Mouse (Mus musculus) kidney, adult 8-10 months (tissue): ENCODE results near the gene Cds2.
"Not testable (repeated sequence)": the region's sequence is repeated elsewhere in the genome, so short reads cannot be mapped to it uniquely, and the experiment has no call there.

Source experiments
- DNase-seq, 2 experiments: peaks; one replicate each; pipeline ENCODE4 v3.0.0; 2022

Gene Cds2

DNA sequence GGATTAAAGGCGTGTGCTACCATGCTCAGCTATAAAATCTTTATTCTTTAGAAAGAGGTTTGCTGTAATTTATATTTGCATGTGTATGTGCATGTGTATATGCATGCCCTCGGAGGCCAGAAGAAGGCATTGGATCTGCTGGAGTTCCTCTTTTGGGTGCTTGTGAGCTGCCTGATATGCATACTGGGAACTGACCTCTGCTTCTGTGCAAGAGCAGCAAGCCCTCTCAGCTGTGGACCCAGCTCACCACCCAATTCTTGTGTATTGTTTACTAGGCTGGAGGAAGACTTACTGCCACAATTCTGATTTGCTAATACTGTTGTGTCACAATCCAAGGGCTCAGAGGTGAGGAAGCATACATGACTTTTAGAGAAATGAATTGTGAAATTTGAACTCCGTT lies 3.1 kb downstream of the Cds2 start:
- no peak for DNase-seq

DNA sequence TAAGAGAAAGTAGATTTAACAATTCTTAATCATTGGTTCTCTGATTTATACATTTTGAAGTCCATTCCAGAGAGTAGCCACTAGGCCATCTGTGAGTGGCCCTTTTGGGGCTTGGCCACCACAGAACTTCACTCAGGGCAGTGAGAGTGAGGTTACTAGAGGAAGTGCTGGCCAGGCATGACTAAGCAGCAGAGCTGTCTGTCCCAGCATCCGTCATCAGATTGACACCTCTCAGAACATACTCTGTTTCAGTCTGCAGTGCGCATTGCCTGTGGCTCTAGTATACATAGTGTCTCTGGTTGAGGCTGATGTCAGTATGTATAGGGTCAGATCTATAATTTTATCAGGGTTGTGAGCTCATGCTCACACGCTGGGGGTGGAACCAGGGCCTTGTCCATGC lies 6.3 kb downstream of the Cds2 start:
- no peak for DNase-seq

DNA sequence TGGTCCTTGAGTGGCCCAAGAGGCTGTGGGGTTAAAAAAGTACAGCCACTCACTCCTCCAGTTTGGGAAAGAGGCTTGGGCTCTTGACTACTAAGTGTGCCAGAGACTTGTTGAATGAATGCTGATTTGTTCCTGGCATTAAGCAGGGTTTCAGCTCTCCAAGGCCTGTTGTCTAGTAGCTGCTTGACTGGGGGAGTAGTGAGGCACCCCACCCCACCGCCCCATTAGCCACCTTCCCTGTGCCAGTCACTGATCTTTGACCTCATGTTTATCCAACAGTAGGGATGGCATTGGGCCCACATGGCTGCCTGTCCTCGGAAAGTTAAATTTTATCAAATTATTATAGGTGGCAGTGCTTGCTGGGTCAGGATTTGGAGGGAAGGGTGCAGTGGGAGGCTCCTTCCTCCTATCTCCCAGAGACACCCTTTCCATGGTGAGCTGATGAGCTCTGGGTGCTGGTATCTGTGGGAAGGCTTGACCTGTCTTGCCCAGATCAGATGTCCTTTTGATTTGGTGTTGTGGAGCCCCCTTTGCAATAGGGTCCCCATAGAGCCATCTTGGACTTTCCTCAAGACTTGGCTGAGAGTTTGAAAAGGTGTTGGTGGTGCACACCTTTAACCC lies 7.5 kb downstream of the Cds2 start:
- DNase-seq, result peak; percentile 76 to 84

DNA sequence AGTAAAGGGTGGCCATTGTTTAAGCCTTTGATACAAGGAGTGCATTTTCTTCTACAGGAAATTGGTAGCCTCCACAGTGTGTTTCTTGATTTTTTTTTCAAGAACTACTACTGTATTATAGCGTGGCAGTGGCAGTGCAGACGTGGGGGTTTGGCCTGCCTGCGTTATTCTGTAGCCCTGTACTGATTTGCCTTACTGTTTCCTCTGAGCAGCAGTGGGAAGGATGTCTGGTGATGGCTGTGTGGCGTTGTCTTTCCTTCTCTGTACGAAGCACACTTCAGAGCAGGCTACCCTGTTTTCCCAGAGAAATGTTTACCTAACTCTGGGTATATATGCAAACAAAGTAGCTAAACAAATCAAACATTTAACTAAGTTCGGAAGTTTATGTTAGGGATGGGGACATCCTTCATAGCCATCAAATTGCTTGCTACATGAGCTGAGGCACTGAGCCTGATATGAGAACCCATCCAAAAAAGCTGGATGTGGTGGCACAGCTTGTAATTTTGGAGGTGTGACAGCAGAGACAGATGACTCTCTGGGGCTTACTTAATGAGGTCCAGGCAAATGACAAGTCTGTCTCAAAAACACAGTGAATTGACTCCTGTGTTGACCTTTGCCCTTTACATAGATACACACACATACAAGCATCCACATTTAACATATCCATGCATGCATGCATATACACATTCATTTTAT lies 9.9 kb downstream of the Cds2 start:
- DNase-seq, result no peak

DNA sequence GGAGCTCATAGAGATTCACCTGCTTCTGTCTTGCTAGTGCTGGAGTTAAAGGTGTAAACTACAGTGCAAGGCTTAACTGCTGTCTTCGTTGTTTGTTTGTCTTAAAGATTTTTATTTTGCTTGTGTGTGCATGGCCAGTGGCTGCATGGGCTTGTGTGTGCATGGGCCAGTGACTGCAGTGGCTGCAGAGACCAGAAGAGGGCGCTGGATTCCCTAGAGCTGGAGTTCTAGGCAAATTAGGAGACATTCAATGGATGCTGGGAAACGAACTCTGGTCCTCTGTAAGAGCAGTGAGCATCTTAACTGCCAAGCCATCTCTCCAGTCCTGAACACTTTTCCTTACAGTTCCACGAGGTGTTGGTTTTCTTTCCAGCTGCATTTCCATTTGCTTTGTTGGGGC lies 12.6 kb downstream of the Cds2 start:
- DNase-seq, result no peak

DNA sequence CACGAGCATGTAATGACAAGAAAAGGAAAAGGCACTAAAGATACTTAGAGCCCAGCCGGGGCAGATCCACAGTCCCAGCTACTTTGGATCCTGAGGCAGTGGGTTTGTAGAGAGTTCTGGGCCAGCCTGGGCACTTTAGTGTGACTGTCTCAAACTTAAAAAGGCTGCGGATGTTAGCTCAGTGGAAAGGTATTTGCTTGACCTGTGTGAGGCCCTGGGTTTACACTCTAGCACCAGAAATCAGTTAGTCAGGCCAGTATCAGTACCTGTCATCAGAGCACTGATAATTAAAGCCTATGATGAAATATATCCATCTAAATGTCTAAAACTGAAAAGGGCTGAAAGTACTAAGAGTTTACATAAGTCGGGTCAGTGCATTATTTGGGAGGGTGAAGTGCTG lies 13.3 kb downstream of the Cds2 start:
- DNase-seq, result no peak

DNA sequence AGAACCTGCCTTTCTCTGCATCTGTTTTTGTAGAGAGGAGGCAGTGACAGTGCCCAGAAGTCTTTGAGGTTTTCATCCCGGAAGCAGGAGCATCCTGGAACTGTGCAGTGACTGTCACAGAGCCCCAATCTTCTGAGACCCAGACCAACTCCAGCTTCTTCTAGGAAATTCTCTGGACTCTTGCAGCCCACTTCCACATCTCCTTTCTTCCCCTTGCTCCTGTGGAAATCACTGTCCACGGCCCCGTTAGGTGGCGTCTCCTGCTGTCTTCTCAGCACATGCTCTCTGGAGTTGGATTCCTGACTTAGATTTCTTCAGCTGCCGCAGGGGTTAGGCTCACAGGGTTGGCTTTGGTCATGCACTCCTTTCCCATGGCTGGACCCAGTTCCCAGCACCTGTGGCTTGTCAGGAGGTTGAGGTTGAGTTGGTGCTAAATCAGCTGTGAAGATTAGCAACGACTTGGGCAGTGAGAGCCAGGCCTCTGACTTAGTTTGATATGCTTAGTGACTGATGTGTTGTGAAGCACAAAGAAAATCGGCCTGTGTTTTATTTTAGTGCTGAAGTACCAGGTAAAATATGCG lies 15.4 kb downstream of the Cds2 start:
- DNase-seq, result no peak

DNA sequence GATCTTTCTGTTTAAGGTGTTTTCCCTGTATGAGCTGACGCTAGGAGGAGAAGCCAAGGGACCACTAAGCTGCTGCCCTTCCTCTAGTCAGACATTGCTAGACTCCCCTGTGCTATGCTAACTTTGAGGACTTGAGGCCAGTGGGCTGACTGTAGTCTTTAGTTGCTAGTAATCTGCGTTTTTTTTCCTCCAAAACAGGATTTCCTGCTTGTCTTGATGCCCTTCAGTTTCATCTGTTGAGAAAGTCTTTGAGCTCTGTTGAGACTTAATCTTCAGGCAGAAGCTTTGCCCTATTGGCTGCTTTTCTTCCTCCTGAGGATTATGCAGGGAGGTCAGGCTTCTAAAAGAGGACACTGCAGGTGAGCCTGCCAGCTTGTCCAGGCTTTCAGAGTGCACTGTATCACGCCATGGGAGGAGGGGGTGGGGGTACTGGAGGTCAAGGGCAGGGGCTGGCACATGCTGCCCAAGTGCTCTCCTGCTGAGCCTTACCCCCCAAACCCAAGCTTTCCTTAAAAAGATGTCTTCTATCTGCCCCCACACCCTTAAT lies 16.5 kb downstream of the Cds2 start:
- no peak for DNase-seq

DNA sequence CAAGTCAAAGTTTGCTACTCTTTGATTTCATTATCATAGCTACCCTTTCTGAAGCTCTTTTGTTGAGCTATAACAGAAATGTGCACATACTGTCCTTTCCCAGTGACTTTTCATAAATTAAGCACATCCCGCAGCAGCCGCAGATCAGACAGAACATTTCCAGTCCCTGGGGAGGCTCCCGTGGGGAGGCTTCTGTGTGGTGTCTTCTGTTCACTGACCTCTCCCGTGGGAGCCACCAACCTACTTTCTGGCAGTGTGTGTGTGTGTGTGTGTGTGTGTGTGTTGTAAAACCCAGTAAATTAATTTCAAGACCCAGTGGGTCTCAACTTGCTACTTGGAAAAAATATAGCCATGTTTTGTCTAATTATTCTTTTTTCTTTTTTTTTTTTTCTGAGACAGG lies 17.0 kb downstream of the Cds2 start:
- DNase-seq, result no peak

DNA sequence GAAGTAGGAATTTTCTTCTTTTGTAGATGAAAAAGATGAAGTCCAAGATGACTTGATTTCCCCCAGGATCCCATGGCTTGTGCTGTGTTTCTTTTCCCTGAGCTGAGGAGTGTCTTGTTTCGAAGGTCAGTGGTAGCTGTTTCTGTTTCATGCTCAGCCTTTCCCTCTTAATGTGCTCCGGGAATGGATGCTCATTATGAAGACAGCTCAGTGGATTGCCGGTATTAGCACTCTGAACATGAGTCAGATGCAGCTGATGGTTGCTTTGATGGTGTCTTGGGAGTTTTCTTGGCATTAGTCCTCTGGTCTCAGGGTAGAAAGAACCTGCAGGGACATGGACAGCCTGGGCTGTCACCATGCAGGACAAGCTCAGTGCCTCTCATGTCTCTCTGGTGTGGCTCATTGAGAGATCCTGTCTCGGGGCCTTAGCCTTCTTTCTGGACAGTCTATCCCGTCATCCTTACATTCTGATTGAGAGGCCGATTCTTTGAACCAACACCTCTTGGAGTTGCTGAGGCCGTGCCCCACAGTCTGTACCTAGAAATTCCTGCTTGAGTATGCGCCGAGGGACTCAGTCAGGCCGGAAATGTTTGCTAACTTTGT lies 17.7 kb downstream of the Cds2 start:
- no peak for DNase-seq

DNA sequence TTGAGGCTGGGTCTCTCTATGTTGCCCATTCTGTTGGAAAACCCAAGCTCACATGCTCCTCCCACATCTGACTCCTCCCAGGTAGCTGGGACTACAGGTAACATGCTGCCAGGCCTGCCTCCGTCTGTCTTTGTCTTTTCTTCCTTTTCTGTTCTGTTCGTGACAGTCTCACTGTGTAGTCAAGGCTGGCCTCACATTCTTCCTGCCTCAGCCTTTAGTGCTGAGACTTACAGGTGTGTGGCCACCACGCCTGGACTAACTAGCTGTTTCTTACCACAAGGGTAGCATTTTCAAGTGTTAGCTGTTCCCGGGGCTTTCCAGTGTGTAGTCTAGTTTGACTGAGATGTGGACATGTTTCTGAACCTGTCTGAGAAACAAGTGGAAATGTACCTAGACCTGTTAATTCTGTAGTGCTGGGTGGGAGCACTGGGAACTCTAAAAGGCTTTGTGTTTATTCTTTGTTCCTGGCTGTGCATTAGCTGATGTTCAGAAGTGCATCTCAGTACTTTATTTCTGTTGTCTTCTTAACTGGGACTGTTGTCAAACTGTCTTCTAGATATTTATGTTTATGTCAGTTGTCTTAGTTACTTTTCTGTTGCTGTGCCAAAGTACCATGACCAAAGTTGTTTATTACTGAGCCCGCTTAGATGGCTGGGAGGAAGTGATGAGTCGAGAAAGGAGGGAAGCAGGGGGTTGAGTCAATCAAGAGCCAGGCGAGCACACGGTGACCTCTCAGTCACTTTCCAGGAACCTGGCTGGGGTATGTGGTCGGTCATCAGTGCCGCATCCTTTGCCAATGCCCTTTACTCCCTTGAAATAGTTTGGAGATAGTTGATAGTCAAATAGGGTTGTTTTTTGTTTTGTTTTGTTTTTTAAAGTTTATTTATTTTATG lies 18.9 kb downstream of the Cds2 start:
- no peak for DNase-seq

DNA sequence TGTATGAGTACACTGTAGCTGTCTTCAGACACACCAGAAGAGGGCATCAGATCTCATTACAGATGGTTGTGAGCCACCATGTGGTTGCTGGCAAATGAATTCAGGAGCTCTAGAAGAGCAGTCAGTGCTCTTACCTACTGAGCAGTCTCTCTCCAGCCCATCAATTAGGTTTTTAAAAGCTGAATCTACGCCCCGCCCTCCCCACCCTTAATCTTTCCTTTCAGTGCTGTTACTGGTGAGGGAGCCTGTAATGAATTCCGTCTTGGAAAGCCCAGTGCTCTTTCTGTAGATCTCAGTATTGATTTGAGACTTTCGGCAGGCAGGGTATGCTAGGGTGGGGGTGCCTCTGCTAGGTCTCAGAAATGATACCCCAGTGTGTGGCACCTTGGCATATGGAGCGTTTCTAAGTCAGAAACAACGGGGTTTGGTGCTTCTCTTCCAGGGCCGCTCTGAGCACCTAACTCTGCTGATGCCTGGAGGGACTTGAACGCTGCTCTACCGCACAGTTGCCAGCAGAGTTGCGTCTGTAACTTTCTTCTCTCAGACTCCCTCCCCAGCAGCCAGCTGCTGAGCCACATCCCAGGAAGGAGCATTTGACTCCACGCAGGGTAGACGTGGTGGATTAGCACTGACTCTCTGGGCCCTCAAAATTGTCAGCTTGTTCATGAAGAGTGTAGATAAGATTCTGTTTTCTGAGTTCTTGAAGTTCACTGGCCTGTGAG lies 19.7 kb downstream of the Cds2 start:
- DNase-seq, result no peak

DNA sequence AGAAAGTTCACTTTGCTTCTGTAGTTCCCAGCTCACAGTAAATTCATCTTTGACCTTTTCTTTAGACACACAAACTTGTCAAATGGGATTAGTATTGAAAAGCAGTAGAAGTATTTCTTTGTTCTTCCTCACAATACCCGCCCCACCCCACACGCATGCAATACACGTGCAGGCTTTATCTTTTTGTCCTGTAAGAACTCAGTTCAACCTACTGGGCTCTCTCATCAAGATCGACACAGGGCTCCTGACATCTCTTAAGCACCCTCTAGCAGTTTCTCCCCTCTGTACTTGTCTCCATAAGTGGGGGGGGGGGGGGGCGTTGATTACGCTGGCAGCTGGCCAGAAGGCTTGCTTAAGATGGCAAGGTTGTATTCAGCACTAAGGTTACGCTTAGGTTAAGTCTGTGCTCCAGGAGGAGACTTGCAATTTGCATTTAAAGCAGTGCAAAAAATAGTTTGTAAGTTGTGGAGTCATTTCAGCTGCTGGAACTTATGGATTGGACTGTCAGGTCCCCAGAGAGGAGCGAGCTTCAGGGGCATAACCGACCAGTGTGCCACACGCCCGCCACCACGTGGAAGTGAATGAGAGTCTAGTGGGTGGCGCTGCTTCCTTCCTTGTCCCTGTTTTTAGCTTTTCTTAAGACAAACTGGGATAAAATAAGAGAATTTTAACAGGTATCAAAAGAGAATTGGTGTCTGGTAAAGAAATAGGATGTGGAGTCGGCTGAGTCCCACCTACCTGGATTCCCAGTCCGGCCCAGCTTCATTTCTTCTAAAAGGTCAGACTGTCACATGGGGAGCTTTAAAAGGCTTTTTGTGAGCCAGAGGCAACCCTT lies 20.5 kb downstream of the Cds2 start:
- no peak for DNase-seq

DNA sequence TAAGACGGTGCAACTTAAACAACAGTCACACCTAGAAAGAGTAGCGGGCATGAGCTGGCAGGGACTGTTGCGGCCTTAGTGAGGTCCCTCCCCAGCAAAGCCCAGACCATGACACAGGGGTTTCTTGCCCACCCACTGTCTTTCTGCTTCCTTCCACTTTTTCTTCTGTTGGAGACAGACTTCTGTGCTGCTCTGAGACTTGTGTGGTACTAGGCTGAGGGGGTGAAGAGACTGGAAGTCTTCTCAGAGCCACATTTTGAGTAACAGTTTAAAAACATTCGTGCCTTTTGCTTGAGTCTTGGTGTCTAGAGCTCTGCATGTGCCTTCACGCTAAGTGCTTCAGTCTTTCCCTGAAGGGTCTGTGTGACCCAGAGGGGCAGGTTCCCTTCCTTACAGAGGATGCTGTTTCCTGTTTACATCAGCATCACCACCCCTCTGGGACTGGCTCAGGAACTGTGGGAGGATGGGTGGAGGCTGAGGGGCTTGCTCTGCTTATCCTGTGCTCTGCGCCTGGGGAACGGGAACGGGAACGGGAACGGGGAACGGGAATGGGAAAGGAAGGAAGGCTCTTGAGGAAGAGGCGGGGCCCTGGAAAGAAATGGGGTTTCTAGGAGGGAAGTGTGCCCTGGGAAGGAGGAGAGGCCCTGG lies 21.7 kb downstream of the Cds2 start:
- peak; percentile 51 to 69 for DNase-seq

DNA sequence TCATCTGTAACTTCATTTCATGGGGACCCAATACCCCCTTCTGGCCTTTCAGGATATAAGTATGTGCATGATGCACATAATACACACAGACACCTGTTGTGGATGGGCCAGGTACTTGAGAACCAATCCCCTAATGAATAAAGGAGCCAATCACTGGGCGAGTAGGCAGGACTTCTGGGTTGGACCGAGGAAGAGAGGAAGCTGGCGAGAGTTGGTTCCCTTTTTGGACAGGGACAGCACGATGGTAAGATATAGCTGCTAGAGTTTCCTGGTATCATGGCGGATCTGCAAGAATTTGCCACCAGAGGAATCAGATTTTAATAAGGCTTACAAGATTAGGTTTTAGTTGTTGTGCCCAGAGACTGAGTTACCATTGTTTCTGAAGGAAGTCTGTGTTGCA lies 22.8 kb downstream of the Cds2 start:
- not testable (repeated sequence) for DNase-seq

DNA sequence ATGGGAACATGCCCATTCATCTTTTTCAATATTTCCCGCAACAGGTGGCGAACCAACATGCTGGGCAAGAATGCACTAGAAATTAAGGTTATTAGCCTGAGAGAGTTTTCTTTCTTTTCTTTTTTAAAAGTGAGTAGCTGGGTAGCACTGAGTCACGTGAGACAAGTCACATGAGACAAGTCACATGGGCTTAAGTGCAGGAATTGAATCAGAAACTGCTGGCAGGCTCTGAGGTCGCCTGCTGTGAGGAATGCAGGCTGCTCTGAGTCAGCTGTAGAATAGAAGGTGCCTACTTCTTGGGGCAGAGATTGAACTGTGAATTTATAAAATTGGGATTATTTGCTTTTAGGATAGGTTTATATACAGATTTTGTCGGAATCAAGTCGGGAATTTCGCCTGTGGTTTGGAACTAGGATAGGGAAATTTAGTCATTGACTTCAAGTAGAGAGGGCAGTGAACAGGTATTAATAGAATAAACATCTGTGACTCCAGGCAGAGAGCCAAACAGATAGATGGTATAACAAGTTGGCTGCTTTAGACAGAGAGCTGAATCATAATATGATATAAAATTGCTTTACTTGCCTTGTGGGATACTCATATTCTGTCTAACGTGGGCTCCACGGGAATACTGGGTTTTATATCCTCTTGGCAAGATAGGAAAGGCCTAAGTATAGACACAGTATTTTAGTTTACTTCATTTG lies 23.6 kb downstream of the Cds2 start:
- DNase-seq, result peak in 1 of 2 experiments; percentile 44

DNA sequence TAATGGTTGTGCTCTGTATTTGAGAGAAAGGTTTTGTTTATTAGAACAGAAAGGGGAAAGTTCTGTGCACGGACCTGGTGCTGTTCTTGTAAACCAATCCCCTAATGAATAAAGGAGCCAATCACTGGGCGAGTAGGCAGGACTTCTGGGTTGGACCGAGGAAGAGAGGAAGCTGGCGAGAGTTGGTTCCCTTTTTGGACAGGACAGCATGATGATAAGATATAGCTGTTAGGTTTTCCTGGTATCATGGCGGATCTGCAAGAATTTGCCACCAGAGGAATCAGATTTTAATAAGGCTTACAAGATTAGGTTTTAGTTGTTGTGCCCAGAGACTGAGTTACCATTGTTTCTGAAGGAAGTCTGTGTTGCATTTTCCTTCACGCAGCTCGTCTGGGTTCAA lies 26.3 kb downstream of the Cds2 start:
- not testable (repeated sequence) for DNase-seq

DNA sequence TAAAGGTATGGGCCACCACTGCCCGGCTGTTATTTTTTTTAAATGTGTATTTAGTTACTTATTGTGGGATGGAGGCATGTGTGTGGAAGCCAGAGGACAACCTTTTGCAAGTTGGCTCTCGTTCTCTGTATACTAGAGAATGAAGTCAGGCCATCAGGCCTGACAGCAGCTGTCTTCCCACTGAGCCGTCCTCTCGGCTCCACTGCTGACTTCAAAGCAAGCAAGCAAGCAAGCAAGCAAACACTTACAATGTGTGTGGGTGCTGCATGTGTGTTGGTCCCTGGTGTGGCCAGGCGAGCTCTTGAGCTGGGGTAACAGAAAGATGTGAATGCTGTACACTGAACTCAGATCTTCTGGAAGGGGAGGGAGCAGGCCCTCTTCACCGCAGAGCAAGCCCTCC lies 27.9 kb downstream of the Cds2 start:
- DNase-seq, result no peak

DNA sequence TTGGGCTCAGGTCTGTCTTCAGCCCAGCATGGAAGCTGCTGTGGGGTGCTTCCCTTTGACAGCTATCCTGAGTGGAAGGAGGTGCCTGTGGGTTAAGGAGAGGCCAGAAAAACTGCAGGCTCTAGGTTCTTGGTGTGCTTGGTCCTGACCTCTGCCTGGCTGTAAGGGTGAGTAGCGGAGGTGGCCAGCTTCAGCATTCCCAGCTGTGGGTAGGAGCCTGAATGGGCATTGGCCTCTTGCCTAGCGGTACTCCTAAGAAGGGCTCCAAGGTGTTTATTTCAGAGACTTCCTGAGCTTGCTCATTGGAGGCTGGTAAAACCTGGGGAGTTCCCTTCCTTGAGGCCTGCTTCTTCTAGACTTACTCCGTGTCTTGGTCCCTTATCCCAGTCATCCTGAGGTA lies 28.3 kb downstream of the Cds2 start:
- no peak for DNase-seq

DNA sequence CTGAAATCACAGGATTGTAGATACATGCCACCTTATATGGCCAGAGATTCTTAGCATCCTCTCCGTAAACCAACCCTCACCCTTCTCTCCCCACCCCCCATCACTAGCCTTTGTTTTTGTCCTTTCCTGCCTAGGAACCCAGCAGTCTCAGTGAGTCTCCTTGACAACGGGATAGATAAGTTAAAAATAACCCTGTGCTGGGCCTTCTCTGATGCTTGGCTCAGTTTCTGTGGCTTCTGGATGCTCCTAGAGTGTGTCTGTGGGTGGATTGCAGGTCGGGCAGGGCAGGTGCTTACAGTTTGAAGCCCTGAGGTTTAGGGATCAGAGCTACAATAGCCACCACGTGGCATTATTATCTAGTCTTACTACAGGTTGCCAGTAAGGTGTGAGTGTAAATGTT lies 29.1 kb downstream of the Cds2 start:
- no peak for DNase-seq
